Mouse (Mus musculus) liver, adult 2 months (tissue): ENCODE measurements around the gene Nrbf2.

Experiments
- CTCF ChIP-seq: fragments of 200-500 bp; IDR thresholded peaks from 2 replicates; pipeline ENCODE4 v1.5.1; 2011; ENCODE audit warnings: low read depth, low read length, control low read depth
- POLR2A ChIP-seq: fragments of 200-500 bp; IDR thresholded peaks from 2 replicates; pipeline ENCODE4 v1.6.1; 2011; ENCODE audit warnings: low read length, control low read depth; ENCODE audit not compliant: insufficient read depth; ENCODE audit errors: extremely low read depth

DNA sequence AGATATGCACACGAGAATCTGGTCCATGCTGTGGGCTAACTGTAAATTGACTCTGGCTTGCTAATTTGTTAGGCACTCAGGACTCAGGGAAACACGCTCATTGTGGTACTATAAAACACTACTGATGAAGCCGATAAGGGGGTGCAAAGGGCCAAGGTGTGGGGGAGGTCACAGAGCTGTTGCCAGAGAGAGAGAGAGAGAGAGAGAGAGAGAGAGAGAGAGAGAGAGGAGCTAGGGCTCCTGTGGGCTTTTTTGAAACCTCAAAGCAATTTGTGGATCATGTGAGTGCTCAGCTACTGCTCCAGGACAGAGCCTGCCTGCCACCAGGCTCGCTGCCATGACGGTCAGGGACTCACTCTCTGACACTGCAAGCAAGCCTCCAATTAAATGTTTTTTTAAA lies 13.8 kb upstream of the Nrbf2 start:
- no peak for TF ChIP-seq CTCF
- no peak for TF ChIP-seq POLR2A
